Mouse (Mus musculus) mouse embryonic stem cell (cell line): ENCODE measurements around the gene Cpped1.

ENCODE experiments used
- in situ Hi-C, 2 experiments: fragments of 300-500 bp; cut with MboI; formaldehyde crosslinking; loops; 1 replicate in 1 of 2; 3 replicates in 1 of 2; pipeline ENCODE4 v1.14.3; 2019 to 2020; ENCODE audit warnings: low sequenced_read_pairs in 2 of 2, low pct_unique_long_range_greater_than_20kb in 1 of 2, mixed read lengths in 1 of 2; ENCODE audit not compliant: unreplicated experiment in 1 of 2

Cpped1 gene

DNA sequence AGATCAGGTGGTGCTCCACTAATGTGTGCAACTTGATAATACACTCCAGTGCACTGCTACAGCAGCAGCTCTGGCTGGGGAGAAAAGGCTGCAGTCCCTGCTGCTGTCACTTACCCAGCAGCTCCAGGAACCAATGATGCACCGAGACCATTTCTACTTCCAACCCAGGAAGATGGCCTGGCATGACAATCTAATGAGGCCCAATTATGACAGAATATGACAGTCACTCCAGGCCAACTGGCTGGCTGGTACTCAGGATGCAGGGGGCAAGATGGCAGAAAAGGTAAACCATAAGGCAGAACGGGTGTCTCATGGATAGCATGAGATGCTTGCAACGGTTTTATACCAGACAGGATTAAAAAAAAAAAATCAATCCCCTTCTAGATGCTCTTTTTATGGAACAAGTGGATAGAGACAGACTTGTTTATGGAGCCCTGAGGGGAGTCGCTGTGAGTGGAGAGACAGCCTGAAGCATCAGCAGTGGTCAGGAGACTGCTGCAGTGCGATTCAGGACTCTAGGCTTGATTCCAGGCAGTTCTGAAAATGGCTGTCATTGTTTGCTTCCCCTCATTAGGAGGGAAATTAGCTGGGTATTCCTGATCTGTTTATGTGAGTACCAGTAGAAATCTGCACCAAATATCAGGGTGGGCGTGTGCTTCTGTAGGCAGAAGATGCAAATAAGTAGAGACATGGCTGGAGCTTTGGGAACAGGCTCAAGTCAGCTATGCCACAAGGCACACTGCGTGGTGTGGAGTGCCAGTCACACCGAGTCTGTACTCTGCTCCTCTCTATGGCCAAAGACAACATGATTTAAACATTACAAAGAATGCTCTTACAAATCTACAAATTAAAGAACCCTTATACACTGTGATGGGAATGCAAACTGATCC lies 56.3 kb downstream of the Cpped1 start:
- in situ Hi-C loops: no loop called here

DNA sequence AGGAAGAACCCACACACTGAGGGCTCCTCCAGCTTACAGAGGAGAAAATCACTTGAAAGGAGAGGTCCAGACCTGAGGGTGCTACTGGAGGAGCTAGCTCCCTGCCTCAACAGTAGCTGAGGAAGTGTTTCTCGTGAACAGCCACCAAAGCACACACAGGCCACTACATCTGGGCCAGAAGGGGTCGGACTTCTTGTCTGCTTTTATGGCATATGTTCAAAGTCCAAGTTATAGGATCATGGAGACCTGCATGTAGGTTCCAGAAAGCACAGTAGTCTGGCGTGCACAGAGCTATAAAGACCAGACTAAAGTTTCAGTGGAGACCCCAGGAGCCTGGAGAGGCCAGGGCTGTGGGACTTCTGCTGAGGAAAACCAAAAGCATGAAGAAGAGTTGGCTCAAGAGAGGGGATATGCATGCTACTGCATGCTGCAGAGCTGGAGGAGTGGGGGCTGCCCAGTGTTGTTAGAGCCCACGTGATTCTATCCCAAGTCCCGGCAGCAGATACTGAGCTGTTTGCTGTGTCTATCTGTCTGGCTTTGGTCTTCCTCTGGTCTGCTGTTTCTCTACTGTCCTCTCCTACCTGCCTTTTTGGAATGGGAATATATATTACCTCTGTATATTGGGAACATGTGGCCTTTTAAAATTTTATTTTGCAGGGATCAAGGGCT lies 60.1 kb downstream of the Cpped1 start:
- in situ Hi-C loops: no loop called here

DNA sequence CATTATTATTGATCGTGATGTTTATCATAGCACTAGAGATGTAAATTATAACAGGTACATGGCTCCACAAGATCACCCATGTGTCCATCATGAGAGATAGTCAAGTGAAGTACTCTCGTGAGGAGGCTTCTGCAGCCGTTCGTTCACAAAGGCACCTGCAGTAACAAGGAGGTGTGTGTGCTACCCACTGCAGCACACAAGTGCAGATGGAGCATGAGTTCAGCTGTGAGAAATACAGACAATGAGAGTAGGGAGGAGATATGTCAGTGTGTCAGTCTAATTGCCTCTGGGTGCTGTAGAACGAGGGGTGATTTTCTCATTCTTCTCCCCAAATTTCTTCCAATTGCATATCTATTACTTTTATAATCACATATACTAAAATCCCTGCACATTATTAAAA lies 63.9 kb downstream of the Cpped1 start:
- in situ Hi-C loops: no loop called here

DNA sequence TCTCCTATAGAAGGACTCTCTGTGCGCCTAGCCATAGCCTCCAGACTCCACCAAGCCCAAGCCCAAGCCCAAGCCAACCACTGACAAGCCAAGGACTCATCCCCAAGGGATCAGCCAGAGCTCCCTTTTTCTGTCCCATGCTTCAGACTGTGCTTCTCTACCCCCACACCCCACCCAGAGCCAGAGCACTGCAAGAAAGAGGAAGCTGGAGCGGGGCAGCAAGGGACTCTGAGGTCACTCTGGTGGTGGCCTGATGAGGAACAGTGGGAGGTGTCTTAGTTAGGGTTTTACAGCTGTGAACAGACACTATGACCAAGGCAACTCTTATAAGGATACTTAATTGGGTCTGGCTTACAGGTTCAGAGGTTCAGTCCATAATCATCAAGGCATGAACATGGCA lies 65.8 kb downstream of the Cpped1 start:
- in situ Hi-C loops: no loop called here

DNA sequence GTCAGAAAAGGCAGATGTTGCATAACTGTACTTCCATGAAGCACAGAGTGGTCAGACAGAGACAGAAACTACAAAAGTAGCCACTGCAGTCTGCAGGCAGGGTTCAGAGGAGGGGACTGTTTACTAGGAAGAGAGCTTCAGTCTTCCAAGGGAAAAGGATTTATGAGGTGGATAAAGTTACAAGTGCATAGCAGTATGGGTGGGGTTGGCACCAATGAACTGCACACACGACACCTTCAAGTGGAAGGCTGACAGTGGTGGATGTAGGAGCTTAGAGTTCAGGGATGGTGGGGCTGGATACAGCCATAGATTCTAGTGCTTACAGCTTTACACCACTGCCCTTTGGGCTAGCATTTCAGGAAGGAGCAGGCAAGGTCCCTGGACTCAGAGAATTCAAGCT lies 75.8 kb downstream of the Cpped1 start:
- in situ Hi-C loops: no loop called here

DNA sequence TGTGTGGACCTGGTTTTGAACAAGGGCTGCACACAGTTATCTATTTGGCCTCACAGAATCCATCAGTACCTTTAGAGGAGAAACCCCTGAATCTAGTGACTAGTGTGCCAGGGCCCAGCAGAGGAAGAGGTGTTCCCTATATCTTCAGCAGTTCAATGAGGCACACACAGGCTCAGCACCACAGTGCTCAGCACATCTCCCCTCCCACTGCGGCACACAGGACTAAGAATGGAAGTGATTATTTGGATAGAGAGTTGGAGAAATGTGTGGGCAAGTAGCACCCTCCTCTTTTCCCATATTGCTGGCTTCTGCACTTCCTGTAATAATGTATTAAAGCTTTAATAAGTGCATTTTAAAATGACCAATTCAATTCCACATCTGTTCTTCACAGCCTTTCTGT lies 80.4 kb downstream of the Cpped1 start:
- in situ Hi-C loops: no loop called here

DNA sequence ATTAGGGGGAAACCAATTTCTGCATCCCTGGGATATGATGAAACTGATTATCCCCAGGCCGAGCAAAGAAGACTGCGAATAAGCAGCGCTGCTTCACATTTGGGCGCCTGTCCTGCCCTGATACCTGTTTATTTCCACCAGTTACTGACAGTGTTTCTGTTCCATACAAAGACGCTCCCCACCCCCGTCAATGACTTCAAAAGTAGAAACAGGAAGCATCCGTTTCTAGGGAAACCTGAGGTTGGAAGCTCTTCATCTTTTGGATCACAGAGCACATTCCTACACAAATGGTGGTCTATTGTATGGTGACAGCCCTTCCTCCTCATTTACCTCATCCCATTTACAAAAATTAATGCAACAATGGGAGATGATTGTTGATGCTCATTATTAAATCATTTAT lies 84.4 kb downstream of the Cpped1 start:
- in situ Hi-C loops: no loop called here

DNA sequence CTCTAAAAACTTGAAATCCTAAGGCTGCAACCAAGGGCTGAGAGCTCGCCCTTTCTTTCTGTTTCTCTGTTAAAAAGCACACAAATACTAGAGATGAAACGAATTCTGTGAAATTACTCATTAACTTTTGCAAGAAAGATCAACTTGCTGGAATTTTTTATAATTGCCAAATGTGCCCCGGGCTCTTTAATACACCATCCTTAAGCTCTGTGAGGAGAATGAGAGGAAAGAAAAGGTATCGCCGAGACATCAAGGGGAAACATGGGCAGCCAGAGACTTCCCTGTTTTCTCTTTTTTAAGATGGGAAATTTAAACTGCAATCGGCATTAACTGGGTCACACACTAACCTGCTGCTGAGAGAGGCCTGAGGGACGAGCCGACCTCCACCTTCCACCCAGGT lies 84.9 kb downstream of the Cpped1 start:
- in situ Hi-C loops: no loop called here

DNA sequence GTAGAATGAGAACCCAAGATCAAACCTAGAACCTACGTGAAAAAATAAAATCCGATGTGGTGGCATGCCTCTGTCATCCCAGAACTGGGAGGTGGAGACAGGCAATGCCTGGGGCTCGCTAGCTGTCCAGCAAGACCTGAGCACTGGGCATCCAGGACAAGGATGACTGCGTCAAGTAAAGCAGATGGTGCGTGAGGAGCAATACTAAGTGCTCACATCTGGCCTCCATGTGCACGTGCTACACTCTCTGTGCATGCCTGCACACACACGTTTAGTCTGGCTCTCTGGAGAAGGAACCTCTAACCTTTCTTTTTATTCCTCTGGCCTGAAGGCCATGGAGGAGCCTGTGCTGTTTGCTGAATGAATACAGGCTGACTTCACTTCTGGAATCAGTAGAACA lies 88.5 kb downstream of the Cpped1 start:
- in situ Hi-C loops: no loop called here

DNA sequence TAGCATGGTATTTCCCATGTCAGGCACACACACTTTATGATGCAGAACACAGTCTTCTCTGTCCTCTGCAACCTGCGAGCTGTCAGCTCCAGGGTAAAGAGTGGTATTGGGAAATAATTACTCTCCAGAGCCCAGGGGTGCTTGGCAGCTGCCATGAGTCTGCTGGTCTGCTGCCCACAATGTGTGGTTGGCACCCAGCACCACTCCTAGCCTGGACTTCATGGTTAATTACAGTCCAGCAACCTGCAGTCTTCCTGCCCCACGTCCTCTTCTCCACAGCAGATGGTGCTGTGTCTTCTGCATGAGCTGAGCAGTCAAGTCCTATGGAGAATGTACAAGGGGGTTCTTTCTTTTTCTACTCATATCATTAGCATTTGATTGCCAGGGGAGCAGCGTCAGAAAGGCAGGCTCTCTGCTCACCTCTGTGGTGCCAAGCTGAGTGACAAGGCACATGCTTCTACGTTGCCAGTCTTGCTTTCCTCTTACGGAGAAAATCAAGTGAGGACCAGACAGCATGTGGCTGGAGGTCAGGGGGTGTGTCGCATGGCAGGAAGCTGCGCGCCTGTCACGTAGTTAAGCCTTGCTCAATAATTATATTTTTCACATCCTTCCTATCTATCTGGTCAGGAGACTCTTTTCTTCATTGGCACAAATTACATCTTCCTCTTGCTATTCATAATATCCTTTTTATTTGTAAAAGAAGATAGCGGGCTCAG lies 94.2 kb downstream of the Cpped1 start:
- in situ Hi-C loops: no loop called here

DNA sequence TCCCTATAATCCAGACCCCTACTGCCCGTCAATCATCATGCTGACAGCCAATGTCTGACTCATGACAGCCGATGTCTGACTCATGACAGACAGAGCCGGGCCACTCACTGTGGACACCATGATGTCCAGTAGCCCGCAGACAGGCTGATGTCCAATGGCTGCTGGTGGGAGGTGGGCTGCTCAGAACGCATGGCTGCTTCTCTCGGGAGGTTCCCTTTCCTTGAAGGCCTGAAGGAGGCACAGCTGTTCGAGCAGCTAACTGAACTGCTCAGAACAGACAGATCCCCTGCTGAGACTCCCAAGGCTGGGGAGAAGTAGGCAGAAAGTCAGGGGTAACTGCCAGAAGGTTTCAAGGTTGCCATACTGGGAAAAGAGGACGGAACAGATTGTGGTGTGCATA lies 97.1 kb downstream of the Cpped1 start:
- in situ Hi-C loops: no loop called here

DNA sequence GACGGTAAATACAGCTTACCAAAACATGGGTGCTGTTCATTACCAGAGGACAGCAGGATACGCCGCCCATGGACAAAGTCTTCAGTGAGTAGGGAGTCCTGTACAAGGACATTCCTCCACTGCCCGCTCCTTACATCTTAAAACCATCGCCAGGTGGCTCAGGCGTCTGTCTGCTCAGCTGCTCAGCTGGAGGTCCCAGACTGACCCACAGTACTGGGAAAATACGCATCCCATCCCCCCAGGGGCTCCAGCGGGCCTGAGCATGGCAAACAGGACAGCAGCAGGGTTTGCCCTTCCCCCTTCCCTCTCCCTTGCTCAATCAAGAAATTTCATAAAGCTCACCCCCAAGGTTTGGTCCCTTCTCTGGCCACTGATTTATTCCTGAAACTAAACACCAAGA lies 99.6 kb downstream of the Cpped1 start:
- in situ Hi-C loops: no loop called here

DNA sequence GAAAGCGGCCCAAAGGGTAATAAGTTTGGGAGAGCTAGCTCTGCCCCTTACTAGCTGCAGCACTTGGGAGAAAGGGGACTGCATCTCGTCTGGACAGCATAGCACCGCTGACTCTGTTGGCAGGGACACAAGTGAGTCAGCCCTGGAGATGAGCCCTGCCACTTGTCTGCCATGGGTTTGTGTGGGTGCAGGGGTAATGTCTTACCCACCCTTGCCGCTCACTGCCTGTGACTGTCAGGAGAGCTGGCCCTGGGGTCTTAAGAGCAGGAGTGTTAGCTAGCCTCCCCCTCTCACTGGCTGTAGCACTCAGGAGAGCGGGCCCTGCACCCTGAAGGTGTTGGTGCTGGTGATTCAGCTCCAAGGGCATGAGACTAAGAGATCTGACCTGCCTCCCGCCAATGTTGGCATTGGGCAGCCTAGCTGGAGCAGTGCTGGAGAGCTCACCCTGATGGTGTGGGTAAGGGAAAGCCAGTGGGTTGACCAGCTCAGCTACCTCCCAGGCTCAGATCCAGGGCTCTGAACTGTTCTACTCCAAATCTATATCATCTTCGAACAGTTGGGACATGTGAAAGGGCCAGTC lies 107.2 kb downstream of the Cpped1 start:
- in situ Hi-C loops: no loop called here

DNA sequence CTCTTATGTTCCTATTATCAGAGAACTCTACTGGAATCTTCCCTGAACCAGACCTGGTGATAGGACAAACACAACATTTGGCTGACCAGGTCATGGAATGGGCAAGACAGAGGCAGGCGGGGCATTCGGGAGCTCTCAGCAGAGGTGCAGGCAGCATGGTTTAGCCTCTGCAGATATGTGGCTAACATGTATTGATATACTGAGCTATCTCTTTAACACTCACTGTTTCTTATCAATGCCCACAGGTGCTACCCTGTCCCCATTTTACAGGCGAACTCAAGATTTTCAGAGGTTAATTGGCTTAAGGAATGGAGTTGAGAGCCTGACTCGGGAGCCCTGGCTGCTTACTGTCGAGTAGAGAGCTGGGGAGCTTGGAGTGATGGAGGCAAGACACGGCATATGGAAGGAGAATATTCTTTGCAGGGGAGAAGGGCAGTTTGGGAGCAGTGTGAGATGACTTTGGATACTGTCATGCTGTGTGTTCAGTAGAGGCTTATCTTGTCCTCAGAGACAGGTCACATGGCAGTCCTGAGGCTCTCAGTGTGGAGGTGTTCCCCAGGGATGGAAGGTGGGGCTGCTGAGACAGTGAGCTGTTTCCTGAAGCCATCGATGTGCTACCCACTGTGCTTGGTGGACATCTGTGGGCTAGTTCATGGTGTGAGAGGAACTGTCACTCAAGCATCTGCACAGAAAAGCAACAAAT lies 113.3 kb downstream of the Cpped1 start:
- in situ Hi-C loops: no loop called here

DNA sequence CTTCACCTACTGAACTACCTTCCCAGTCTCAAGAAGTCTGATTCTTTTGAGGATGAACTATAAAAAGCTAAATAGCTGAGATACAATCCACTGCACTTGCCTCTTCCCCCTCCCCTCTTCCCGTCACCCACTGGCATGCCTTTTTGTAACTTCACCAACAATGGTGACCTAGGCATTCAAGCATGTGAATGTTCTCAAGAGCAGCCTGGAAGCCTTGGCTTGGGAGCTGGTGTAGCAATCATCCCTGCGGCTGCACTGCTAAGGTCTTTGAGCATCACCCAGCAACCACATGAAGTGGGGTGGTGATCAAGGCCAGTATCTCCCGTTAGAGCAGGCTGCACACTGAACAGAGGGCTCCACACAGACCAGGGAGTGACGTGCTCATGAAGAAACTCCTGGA lies 114.6 kb downstream of the Cpped1 start:
- in situ Hi-C loops: no loop called here

DNA sequence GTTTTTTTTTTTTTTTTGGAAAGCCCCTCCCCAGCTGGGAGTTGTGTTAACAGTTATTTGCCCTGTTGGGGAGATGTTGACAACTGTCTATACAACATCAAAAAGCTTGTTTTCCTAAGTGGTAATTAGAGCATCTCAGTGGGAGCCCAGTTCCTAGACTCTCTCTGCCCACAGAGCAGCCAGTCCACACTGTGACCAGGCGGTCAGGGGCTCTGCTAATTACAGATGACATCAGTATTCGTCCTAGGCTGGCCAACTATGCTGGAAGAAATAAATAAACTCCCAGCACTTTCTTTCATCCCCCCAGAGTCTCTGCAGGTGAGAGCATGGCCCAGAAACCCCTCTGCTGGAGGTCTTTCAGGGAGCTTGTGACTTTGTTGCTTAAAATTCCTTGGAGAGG lies 115.9 kb downstream of the Cpped1 start:
- in situ Hi-C loops: no loop called here

DNA sequence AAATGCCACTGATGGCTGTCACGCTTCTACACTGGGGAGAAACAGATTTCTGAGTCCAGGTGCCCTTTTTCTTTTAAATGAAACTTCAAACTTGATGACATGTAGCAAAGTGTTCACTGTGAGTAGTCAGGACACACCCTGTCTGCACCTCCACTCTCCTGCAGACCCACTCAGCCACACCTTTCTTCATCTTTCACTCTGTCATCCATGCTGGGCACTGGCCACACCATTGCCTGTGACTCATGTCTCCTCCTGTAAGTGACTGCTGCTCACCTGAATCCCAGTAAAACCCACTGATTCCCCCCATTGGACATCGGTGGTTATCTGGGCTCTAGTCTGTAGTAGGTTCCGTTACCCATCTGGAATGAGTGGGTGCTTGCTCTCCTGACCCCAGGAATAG lies 118.8 kb downstream of the Cpped1 start:
- in situ Hi-C loops: no loop called here

DNA sequence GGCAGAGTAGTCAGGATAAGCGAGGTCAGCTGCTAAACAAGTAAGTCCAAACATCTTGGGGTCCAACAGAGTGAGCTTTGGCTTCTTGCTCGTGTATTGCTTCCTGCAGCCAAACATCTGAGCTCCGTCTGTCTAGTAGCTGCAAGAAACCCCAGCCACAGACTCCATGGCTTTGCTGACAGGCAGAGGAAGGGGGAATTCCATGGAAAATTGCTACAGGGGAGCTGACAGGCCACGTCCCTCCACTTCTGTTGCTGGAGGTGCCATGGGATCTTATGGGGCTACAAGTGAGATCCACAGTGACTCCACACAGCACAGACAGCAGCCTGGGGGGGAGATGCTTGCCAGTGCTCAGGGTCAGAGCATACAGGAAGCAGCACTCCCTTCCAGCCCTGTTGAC lies 123.4 kb downstream of the Cpped1 start:
- in situ Hi-C loops: no loop called here

DNA sequence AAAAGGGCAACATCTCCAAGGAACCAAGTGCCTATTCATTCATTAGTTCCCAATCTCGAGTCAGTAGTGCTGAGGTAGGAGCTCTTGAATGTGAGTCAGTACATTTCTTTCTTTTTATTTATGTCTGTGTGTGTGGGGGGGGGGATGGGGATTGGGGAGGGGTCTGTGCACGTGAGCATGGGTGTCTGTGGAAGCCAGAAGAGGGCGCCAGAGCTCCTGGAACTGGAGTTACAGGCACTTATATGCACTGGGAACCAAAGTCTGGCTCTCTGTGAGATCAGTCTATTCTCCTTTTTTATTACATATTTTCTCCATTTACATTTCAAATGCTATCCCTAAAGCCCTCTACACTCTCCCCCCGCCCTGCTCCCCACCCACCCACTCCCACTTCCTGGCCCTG lies 124.9 kb downstream of the Cpped1 start:
- in situ Hi-C loops: no loop called here
